Mouse (Mus musculus): ENCODE results near the gene Bcar1.

DNA sequence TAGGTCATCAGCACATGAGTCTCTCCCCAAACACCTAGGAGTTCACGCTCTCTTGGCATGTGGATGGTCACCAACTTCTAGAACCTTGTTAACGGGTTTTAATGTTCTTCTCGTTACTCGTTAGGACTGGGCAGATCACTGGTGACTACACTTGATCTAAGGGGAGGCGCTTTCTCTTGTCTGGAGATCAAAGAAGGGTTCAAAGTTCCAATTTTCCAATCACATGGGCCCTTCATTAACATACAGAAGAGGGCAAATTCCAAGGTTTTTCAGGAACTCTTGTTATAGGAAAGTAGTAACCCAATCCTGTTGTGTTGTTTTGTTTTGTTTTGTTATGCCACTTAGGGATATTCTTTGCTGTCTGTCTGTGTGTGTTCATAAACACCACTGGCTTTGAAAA is 15.2 kb upstream of the Bcar1 start:
- TF ChIP-seq CTCF (IDR thresholded peaks at IDR 0.05; ENCODE audit: control insufficient read depth, insufficient read depth, low read length) = no peak
- no peak for TF ChIP-seq POLR2A (IDR thresholded peaks at IDR 0.05; ENCODE audit: borderline replicate concordance, control insufficient read depth, low read depth, low read length)
